9 mouse cellular contexts compared by ENCODE assay signal in genomic region chr2:25620852-25621228, GRCm38 (mm10). TPM values are rescaled to one million over a fixed set of nuclear protein-coding genes. Genes with fewer than 3 reads are reported as not detected.
DNase-seq lines count a peak whose midpoint lies in the region; ATAC-seq lines count a peak whose summit lies in the region.
"Had no signal": no experiment of that assay in that cellular context is flagged by ENCODE, and none has a peak within 500 bp of the region (broad histone marks: within the 10 kb centered on the region; RNA-seq: fewer than 3 reads in every experiment).

No protein-coding gene starts in this region.

- peaks cover 12% of the 10 kb centered on the region for H3K4me1 ChIP-seq in kidney, embryonic 14.5 days (ENCODE audit: control insufficient read depth, insufficient read depth, low read length)
- peaks cover 18% of the 10 kb centered on the region for H3K4me1 ChIP-seq in embryonic facial prominence, embryonic 13.5 days
- H3K4me1 ChIP-seq in hindbrain, embryonic 15.5 days (replicated peaks), result peaks cover 18% of the 10 kb centered on the region
- H3K4me1 ChIP-seq in midbrain, embryonic 15.5 days, result peaks cover 17% of the 10 kb centered on the region

- DNase-seq in kidney, adult 8-10 months, result no peak
- DNase-seq in adipocyte (ENCODE audit: low spot score), result no peak
- no peak for DNase-seq in ovary, postnatal 14 days (ENCODE audit: low spot score)

- 84% methylated on average over 4 of the region's 4 CpGs for WGBS in kidney, embryonic 14.5 days
- WGBS in embryonic facial prominence, embryonic 13.5 days, result 86% methylated on average over 4 of the region's 4 CpGs
- WGBS in hindbrain, embryonic 15.5 days, result 90% methylated on average over 4 of the region's 4 CpGs
- 91% methylated on average over 4 of the region's 4 CpGs for WGBS in midbrain, embryonic 15.5 days

- peak overlapping the region; percentile 12; the same call in 1 of the 2 replicates for H3K9ac ChIP-seq in kidney, embryonic 14.5 days (ENCODE audit: low read depth, low read length)
- peak overlapping the region; percentile 68; the same call in 1 of the 2 replicates for H3K9ac ChIP-seq in embryonic facial prominence, embryonic 13.5 days
- H3K9ac ChIP-seq in hindbrain, embryonic 15.5 days, result peak overlapping the region; percentile 63; the same call in 1 of the 2 replicates
- 0 out of 2 replicates have a peak overlapping the region, but pooled peaks have one; percentile 80 for H3K9ac ChIP-seq in midbrain, embryonic 15.5 days

- H3K36me3 ChIP-seq in kidney, embryonic 14.5 days (ENCODE audit: control insufficient read depth, insufficient read depth, low read length), result no peaks in the 10 kb centered on the region
- no peaks in the 10 kb centered on the region for H3K36me3 ChIP-seq in embryonic facial prominence, embryonic 13.5 days
- no peaks in the 10 kb centered on the region for H3K36me3 ChIP-seq in hindbrain, embryonic 15.5 days
- no peaks in the 10 kb centered on the region for H3K36me3 ChIP-seq in midbrain, embryonic 15.5 days (replicated peaks)

- H3K27ac ChIP-seq in kidney, embryonic 14.5 days (ENCODE audit: low read depth, low read length), result no peak overlapping the region
- H3K27ac ChIP-seq in embryonic facial prominence, embryonic 13.5 days, result peak overlapping the region; percentile 72; the same call in 1 of the 2 replicates
- H3K27ac ChIP-seq in hindbrain, embryonic 15.5 days (replicated peaks), result no peak overlapping the region
- H3K27ac ChIP-seq in midbrain, embryonic 15.5 days, result peak overlapping the region; percentile 82; the same call in 1 of the 2 replicates

- no peak overlapping the region for H3K4me3 ChIP-seq in kidney, embryonic 14.5 days (ENCODE audit: low read length)
- H3K4me3 ChIP-seq in embryonic facial prominence, embryonic 13.5 days, result peak overlapping the region; percentile 55
- H3K4me3 ChIP-seq in hindbrain, embryonic 15.5 days, result 0 out of 2 replicates have a peak overlapping the region, but pooled peaks have one; percentile 60
- H3K4me3 ChIP-seq in midbrain, embryonic 15.5 days, result peak overlapping the region; percentile 68; the same call in 1 of the 2 replicates

- peaks cover 18% of the 10 kb centered on the region for H3K27me3 ChIP-seq in kidney, embryonic 14.5 days (ENCODE audit: control insufficient read depth, insufficient read depth, low read length)
- peaks cover 26% of the 10 kb centered on the region for H3K27me3 ChIP-seq in embryonic facial prominence, embryonic 13.5 days
- H3K27me3 ChIP-seq in hindbrain, embryonic 15.5 days, result peaks cover 24% of the 10 kb centered on the region
- H3K27me3 ChIP-seq in midbrain, embryonic 15.5 days (replicated peaks), result peaks cover 18% of the 10 kb centered on the region

- ATAC-seq in kidney, embryonic 14.5 days (ENCODE audit: low FRiP score, low TSS enrichment), result no peak
- ATAC-seq in embryonic facial prominence, embryonic 13.5 days (ENCODE audit: insufficient number of reproducible peaks, insufficient read depth, low FRiP score, low TSS enrichment, low read depth), result no peak
- ATAC-seq in hindbrain, embryonic 15.5 days (ENCODE audit: low FRiP score, low read depth), result no peak
- no peak for ATAC-seq in midbrain, embryonic 15.5 days (replicated peaks)

- H3K9me3 ChIP-seq in kidney, embryonic 14.5 days (ENCODE audit: control insufficient read depth, low read length), result no peaks in the 10 kb centered on the region
- H3K9me3 ChIP-seq in embryonic facial prominence, embryonic 13.5 days, result no peaks in the 10 kb centered on the region
- H3K9me3 ChIP-seq in hindbrain, embryonic 15.5 days, result no peaks in the 10 kb centered on the region
- H3K9me3 ChIP-seq in midbrain, embryonic 15.5 days, result no peaks in the 10 kb centered on the region

- peak overlapping the region; percentile 84 for H3K4me2 ChIP-seq in kidney, embryonic 14.5 days (replicated peaks; ENCODE audit: low read depth, low read length)
- peak overlapping the region; percentile 86 for H3K4me2 ChIP-seq in embryonic facial prominence, embryonic 13.5 days
- H3K4me2 ChIP-seq in hindbrain, embryonic 15.5 days, result peak overlapping the region; percentile 78
- peak overlapping the region; percentile 84 for H3K4me2 ChIP-seq in midbrain, embryonic 15.5 days

RNA-seq across cellular contexts. Expression of gene Tmem141, which starts 1.0 kb away (rescaled TPM):
- polyA plus RNA-seq in kidney, embryonic 14.5 days (2014; fragmentation: Nextera tagmentation; extraction: Ambion mirVana), result 24.3 and 35.0 TPM in 2 replicates
- 23.5 and 24.8 TPM in 2 replicates for polyA plus RNA-seq in embryonic facial prominence, embryonic 13.5 days (2015; fragmentation: Nextera tagmentation; extraction: Ambion mirVana)
- polyA plus RNA-seq in hindbrain, embryonic 15.5 days (2015; fragmentation: Nextera tagmentation; extraction: Ambion mirVana), result 47.0 and 57.8 TPM in 2 replicates
- 55.4 and 56.4 TPM in 2 replicates for polyA plus RNA-seq in midbrain, embryonic 15.5 days (2015; fragmentation: Nextera tagmentation; extraction: Ambion mirVana)

RNA-seq across cellular contexts. Expression of gene Ccdc183, which starts 3.4 kb away (rescaled TPM):
- polyA plus RNA-seq in kidney, embryonic 14.5 days (2014; fragmentation: Nextera tagmentation; extraction: Ambion mirVana), result 0.23 and 0.29 TPM in 2 replicates
- polyA plus RNA-seq in embryonic facial prominence, embryonic 13.5 days (2015; fragmentation: Nextera tagmentation; extraction: Ambion mirVana), result 0.31 and 0.34 TPM in 2 replicates
- polyA plus RNA-seq in hindbrain, embryonic 15.5 days (2015; fragmentation: Nextera tagmentation; extraction: Ambion mirVana), result 0.27 and 0.45 TPM in 2 replicates
- 0.18 and 0.28 TPM in 2 replicates for polyA plus RNA-seq in midbrain, embryonic 15.5 days (2015; fragmentation: Nextera tagmentation; extraction: Ambion mirVana)
- polyA plus RNA-seq: small intestine, adult 2 months had no signal

RNA-seq across cellular contexts. Expression of gene Fcna, which starts 7.0 kb away (rescaled TPM):
- polyA plus RNA-seq in kidney, embryonic 14.5 days (2014; fragmentation: Nextera tagmentation; extraction: Ambion mirVana), result 1.6 and 1.9 TPM in 2 replicates
- polyA plus RNA-seq in embryonic facial prominence, embryonic 13.5 days (2015; fragmentation: Nextera tagmentation; extraction: Ambion mirVana), result 0.59 and 2.1 TPM in 2 replicates
- polyA plus RNA-seq in hindbrain, embryonic 15.5 days (2015; fragmentation: Nextera tagmentation; extraction: Ambion mirVana), result 3.7 and 4.6 TPM in 2 replicates
- polyA plus RNA-seq in midbrain, embryonic 15.5 days (2015; fragmentation: Nextera tagmentation; extraction: Ambion mirVana), result 3.5 and 4.6 TPM in 2 replicates

RNA-seq across cellular contexts. Expression of gene Rabl6, which starts 12.5 kb away (rescaled TPM):
- polyA plus RNA-seq in kidney, embryonic 14.5 days (2014; fragmentation: Nextera tagmentation; extraction: Ambion mirVana), result 59.6 and 81.1 TPM in 2 replicates
- 80.3 and 81.9 TPM in 2 replicates for polyA plus RNA-seq in embryonic facial prominence, embryonic 13.5 days (2015; fragmentation: Nextera tagmentation; extraction: Ambion mirVana)
- 70.0 and 73.5 TPM in 2 replicates for polyA plus RNA-seq in hindbrain, embryonic 15.5 days (2015; fragmentation: Nextera tagmentation; extraction: Ambion mirVana)
- polyA plus RNA-seq in midbrain, embryonic 15.5 days (2015; fragmentation: Nextera tagmentation; extraction: Ambion mirVana), result 71.3 and 75.7 TPM in 2 replicates

RNA-seq across cellular contexts. Expression of gene Lcn8, which starts 32.1 kb away (rescaled TPM):
- not detected in 2 replicates for polyA plus RNA-seq in kidney, embryonic 14.5 days (2014; fragmentation: Nextera tagmentation; extraction: Ambion mirVana)
- not detected in 2 replicates for polyA plus RNA-seq in embryonic facial prominence, embryonic 13.5 days (2015; fragmentation: Nextera tagmentation; extraction: Ambion mirVana)
- polyA plus RNA-seq in hindbrain, embryonic 15.5 days (2015; fragmentation: Nextera tagmentation; extraction: Ambion mirVana), result not detected in 2 replicates
- polyA plus RNA-seq in midbrain, embryonic 15.5 days (2015; fragmentation: Nextera tagmentation; extraction: Ambion mirVana), result not detected in 2 replicates
- polyA plus RNA-seq: brain, embryonic 14.5 days; small intestine, adult 2 months had no signal

Comparison
In these comparisons a context has a peak if more than half of its experiments do, and no peak if none do; other contexts are left out.
1. H3K27ac ChIP-seq: peak in embryonic facial prominence, embryonic 13.5 days (single experiment) and midbrain, embryonic 15.5 days (single experiment); none in kidney, embryonic 14.5 days (single experiment) and hindbrain, embryonic 15.5 days (single experiment).
2. H3K9ac ChIP-seq: peak in every context shown above with its lines; median percentile 80 in midbrain, embryonic 15.5 days; 68 in embryonic facial prominence, embryonic 13.5 days; 63 in hindbrain, embryonic 15.5 days; 12 in kidney, embryonic 14.5 days.
3. Peak in every context shown above with its lines, with median percentiles within 50 percentile points of each other: H3K4me2 ChIP-seq.